ENCODE assay signal across 8 mouse cellular contexts in genomic region chr5:29568848-29569377, GRCm38 (mm10). TPM values are rescaled to one million over a fixed set of nuclear protein-coding genes. Genes with fewer than 3 reads are reported as not detected.
DNase-seq lines count a peak whose midpoint lies in the region; ATAC-seq and TF ChIP-seq lines count a peak whose summit lies in the region.

Gene Ube3c (plus strand): TSS chr5:29569242.

- ATAC-seq in embryonic facial prominence, embryonic 13.5 days (ENCODE audit: insufficient number of reproducible peaks, insufficient read depth, low FRiP score, low TSS enrichment, low read depth): peak; percentile 97
- ATAC-seq in limb, embryonic 12.5 days (ENCODE audit: insufficient number of reproducible peaks, insufficient read depth, low FRiP score, low TSS enrichment, low read depth): peak; percentile 95
- peak; percentile 97 for ATAC-seq in midbrain, embryonic 15.5 days (replicated peaks)

- TF ChIP-seq CTCF in kidney, adult 2 months (conservative IDR thresholded peaks at IDR 0.05; ENCODE audit: insufficient read depth, insufficient read length, low read depth, low read length): no peak
- no peak for TF ChIP-seq CTCF in spleen, adult 2 months (IDR thresholded peaks at IDR 0.05; ENCODE audit: extremely low read depth, insufficient read depth, insufficient read length, insufficient replicate concordance)

- H3K27ac ChIP-seq in embryonic facial prominence, embryonic 13.5 days: peak within 1 kb of the TSS; percentile 90
- peak within 1 kb of the TSS; percentile 52 for H3K27ac ChIP-seq in kidney, adult 2 months (ENCODE audit: insufficient read depth, low read depth, low read length)
- peak within 1 kb of the TSS; percentile 90 for H3K27ac ChIP-seq in limb, embryonic 12.5 days
- peak within 1 kb of the TSS; percentile 93 for H3K27ac ChIP-seq in midbrain, embryonic 15.5 days
- H3K27ac ChIP-seq in spleen, adult 2 months (ENCODE audit: insufficient read depth, low read length): peak within 1 kb of the TSS; percentile 93

- H3K9me3 ChIP-seq in embryonic facial prominence, embryonic 13.5 days: no peaks in the 10 kb centered on the region
- H3K9me3 ChIP-seq in limb, embryonic 12.5 days: no peaks in the 10 kb centered on the region
- no peaks in the 10 kb centered on the region for H3K9me3 ChIP-seq in midbrain, embryonic 15.5 days

- H3K4me2 ChIP-seq in embryonic facial prominence, embryonic 13.5 days: peak within 1 kb of the TSS; percentile 94
- H3K4me2 ChIP-seq in limb, embryonic 12.5 days: peak within 1 kb of the TSS; percentile 95
- peak within 1 kb of the TSS; percentile 84 for H3K4me2 ChIP-seq in midbrain, embryonic 15.5 days

- TF ChIP-seq POLR2A in kidney, adult 2 months (IDR thresholded peaks at IDR 0.05; ENCODE audit: low read depth, low read length): no peak
- TF ChIP-seq POLR2A in spleen, adult 2 months (IDR thresholded peaks at IDR 0.05; ENCODE audit: low read depth, low read length): peak; percentile 27

- WGBS in embryonic facial prominence, embryonic 13.5 days: under 1% methylated on average over 72 of the region's 72 CpGs
- 2% methylated on average over 72 of the region's 72 CpGs for WGBS in kidney, adult 2 months
- 1% methylated on average over 72 of the region's 72 CpGs for WGBS in limb, embryonic 12.5 days
- under 1% methylated on average over 72 of the region's 72 CpGs for WGBS in midbrain, embryonic 15.5 days
- WGBS in spleen, adult 2 months: under 1% methylated on average over 72 of the region's 72 CpGs

- H3K4me1 ChIP-seq in embryonic facial prominence, embryonic 13.5 days: peaks cover 16% of the 10 kb centered on the region
- H3K4me1 ChIP-seq in kidney, adult 2 months (ENCODE audit: control insufficient read depth, insufficient read depth, low read length): peaks cover 7% of the 10 kb centered on the region
- H3K4me1 ChIP-seq in limb, embryonic 12.5 days (replicated peaks): peaks cover 11% of the 10 kb centered on the region
- peaks cover 29% of the 10 kb centered on the region for H3K4me1 ChIP-seq in midbrain, embryonic 15.5 days
- peaks cover 6% of the 10 kb centered on the region for H3K4me1 ChIP-seq in spleen, adult 2 months (ENCODE audit: control insufficient read depth, insufficient read depth, insufficient read length)

- peak; percentile 99 for DNase-seq in 3134 (ENCODE audit: extremely low read depth, insufficient read length, low spot score)
- peak; percentile 99 for DNase-seq in adrenal gland, postnatal 36 days
- peak; percentile 97 to 99 for DNase-seq in heart, adult 18-20 months
- peak; percentile 99 for DNase-seq in kidney, adult 2 months
- peak; percentile 94 to 98 for DNase-seq in spleen, adult 2 months (ENCODE audit: low read depth in 1 of 2, low spot score in 2 of 2)

- peaks cover 15% of the 10 kb centered on the region; the same call in 1 of the 2 replicates for H3K36me3 ChIP-seq in embryonic facial prominence, embryonic 13.5 days
- H3K36me3 ChIP-seq in kidney, adult 2 months (ENCODE audit: control insufficient read depth, insufficient read depth, low read length): no peaks in the 10 kb centered on the region
- H3K36me3 ChIP-seq in limb, embryonic 12.5 days: peaks cover 15% of the 10 kb centered on the region; the same call in 1 of the 2 replicates
- H3K36me3 ChIP-seq in midbrain, embryonic 15.5 days (replicated peaks): no peaks in the 10 kb centered on the region
- peaks cover 1% of the 10 kb centered on the region; the same call in 1 of the 2 replicates for H3K36me3 ChIP-seq in spleen, adult 2 months (ENCODE audit: control insufficient read depth, insufficient read depth, low read length)

- no peaks in the 10 kb centered on the region for H3K27me3 ChIP-seq in embryonic facial prominence, embryonic 13.5 days
- H3K27me3 ChIP-seq in kidney, adult 2 months (replicated peaks; ENCODE audit: control insufficient read depth, insufficient read depth, low read length): no peaks in the 10 kb centered on the region
- no peaks in the 10 kb centered on the region for H3K27me3 ChIP-seq in limb, embryonic 12.5 days
- no peaks in the 10 kb centered on the region; the same call in 1 of the 2 replicates for H3K27me3 ChIP-seq in midbrain, embryonic 15.5 days (replicated peaks)
- H3K27me3 ChIP-seq in spleen, adult 2 months (ENCODE audit: control insufficient read depth, insufficient read depth, low read length): no peaks in the 10 kb centered on the region

- H3K9ac ChIP-seq in embryonic facial prominence, embryonic 13.5 days: peak within 1 kb of the TSS; percentile 84
- peak within 1 kb of the TSS; percentile 75 for H3K9ac ChIP-seq in limb, embryonic 12.5 days (replicated peaks)
- H3K9ac ChIP-seq in midbrain, embryonic 15.5 days: peak within 1 kb of the TSS; percentile 76

- H3K4me3 ChIP-seq in embryonic facial prominence, embryonic 13.5 days: peak within 1 kb of the TSS; percentile 87
- H3K4me3 ChIP-seq in kidney, adult 2 months (ENCODE audit: insufficient read depth, low read depth, low read length): peak within 1 kb of the TSS; percentile 85
- H3K4me3 ChIP-seq in limb, embryonic 12.5 days (replicated peaks): peak within 1 kb of the TSS; percentile 79
- H3K4me3 ChIP-seq in midbrain, embryonic 15.5 days: peak within 1 kb of the TSS; percentile 77
- peak within 1 kb of the TSS; percentile 98 for H3K4me3 ChIP-seq in spleen, adult 2 months (ENCODE audit: extremely low read depth, insufficient read depth, insufficient read length)

RNA-seq across cellular contexts. Expression of gene Ube3c, which starts in this region (rescaled TPM):
- 10 to 100 TPM; 49.1 to 61.5 TPM for total RNA-seq in adrenal gland, postnatal 36 days (2021)
- 17.5 and 28.7 TPM in 2 replicates for polyA plus RNA-seq in embryonic facial prominence, embryonic 13.5 days (2015; fragmentation: Nextera tagmentation; extraction: Ambion mirVana)
- 10 to 100 TPM; 41.0 to 43.9 TPM for total RNA-seq in heart, adult 18-20 months (2021)
- 15.0 and 16.7 TPM in 2 replicates for polyA plus RNA-seq in kidney, adult 2 months (2012; rRNA removed)
- 38.3 and 41.0 TPM in 2 replicates for polyA plus RNA-seq in limb, embryonic 12.5 days (2016; fragmentation: Nextera tagmentation; extraction: Ambion mirVana)
- polyA plus RNA-seq in midbrain, embryonic 15.5 days (2015; fragmentation: Nextera tagmentation; extraction: Ambion mirVana): 41.6 and 45.0 TPM in 2 replicates
- 5.7 and 5.8 TPM in 2 replicates for polyA plus RNA-seq in spleen, adult 2 months (2012; rRNA removed)

Comparison
In these comparisons a context has a peak if more than half of its experiments do, and no peak if none do; other contexts are left out.
1. Peak in every context shown above with its lines: DNase-seq, ATAC-seq, H3K4me3 ChIP-seq and H3K27ac ChIP-seq.